9 mouse cellular contexts compared by ENCODE assay signal in the genomic region with DNA sequence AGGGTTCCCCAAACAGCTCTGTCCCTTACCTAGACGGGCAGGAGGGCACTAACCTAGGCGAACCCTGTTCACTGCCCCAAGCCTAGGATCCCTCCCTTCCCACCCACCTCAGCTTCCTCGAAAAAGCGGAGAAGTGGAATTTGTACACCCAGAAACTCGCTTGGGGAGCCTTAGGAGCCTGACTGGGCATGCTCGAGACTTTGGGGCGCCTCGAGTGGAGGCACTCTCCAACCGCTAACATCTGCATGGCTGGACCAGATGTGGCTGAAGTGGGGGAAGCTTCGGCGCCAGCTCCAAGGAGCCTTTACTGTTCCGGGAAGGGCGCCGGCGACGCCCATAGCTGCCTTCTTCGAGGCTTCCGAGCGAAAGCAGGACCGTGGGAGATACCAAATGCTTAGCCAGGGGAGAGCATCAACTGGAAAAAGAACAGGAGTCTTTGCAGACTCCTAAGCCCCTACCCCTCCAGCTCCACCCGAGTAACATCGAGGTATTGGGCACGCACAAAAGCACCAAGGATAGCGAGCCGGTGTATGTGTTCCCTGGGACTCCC. TPM values are rescaled to one million over a fixed set of nuclear protein-coding genes. Genes with fewer than 3 reads are reported as not detected.
DNase-seq lines count a peak whose midpoint lies in the region; ATAC-seq lines count a peak whose summit lies in the region.
"Had no signal": no experiment of that assay in that cellular context is flagged by ENCODE, and none has a peak within 500 bp of the region (broad histone marks: within the 10 kb centered on the region; RNA-seq: fewer than 3 reads in every experiment).

No protein-coding gene starts in this region.

- WGBS in heart, embryonic 16.5 days: 14% methylated on average over 25 of the region's 25 CpGs

- peak overlapping the region; percentile 38 for H3K4me3 ChIP-seq in heart, embryonic 16.5 days (ENCODE audit: low read length)

- H3K27me3 ChIP-seq in heart, embryonic 16.5 days (ENCODE audit: control insufficient read depth, insufficient read depth, low read length): peaks cover 10% of the 10 kb centered on the region
- H3K27me3 ChIP-seq: CH12.LX had no signal

- H3K4me2 ChIP-seq in heart, embryonic 16.5 days (ENCODE audit: low read depth, low read length): peak overlapping the region; percentile 67

- no peaks in the 10 kb centered on the region for H3K36me3 ChIP-seq in heart, embryonic 16.5 days (ENCODE audit: control insufficient read depth, insufficient read depth)

- DNase-seq in heart, adult 11 months: no peak
- peak; percentile 62 to 68 for DNase-seq in cerebellum, postnatal 25 days
- DNase-seq in frontal cortex, postnatal 36 days (ENCODE audit: low spot score in 2 of 2): peak; percentile 26 to 48
- peak; percentile 11 for DNase-seq in left cerebral cortex, postnatal 4 days
- peak; percentile 22 to 40 for DNase-seq in right cerebral cortex, adult 2 months (ENCODE audit: low spot score in 2 of 2)
- DNase-seq in adipocyte (ENCODE audit: low spot score): no peak
- no peak for DNase-seq in urinary bladder, adult 2 months (ENCODE audit: low spot score)

- H3K4me1 ChIP-seq in heart, embryonic 16.5 days (ENCODE audit: control insufficient read depth, insufficient read depth, low read length): 0 out of 2 replicates have a peak, but pooled peaks cover 2% of the 10 kb centered on the region

- H3K9me3 ChIP-seq in heart, embryonic 16.5 days (replicated peaks; ENCODE audit: control insufficient read depth, low read length): no peaks in the 10 kb centered on the region

- intact Hi-C loops in left cerebral cortex, postnatal 4 days (cut with DNase I): no loop called here

- no peak overlapping the region for H3K27ac ChIP-seq in heart, embryonic 16.5 days (ENCODE audit: low read length)

- H3K9ac ChIP-seq in heart, embryonic 16.5 days (ENCODE audit: low read length): no peak overlapping the region

- ATAC-seq in heart, embryonic 16.5 days (replicated peaks; ENCODE audit: extremely low read depth, insufficient read depth, low FRiP score): no peak

RNA-seq across cellular contexts. Expression of gene Tenm1, which starts 1.1 kb away (rescaled TPM):
- 0.03 and 0.24 TPM in 2 replicates for polyA plus RNA-seq in heart, embryonic 16.5 days (2015; fragmentation: Nextera tagmentation; extraction: Ambion mirVana)
- 10 to 100 TPM; 89.8 to 92.8 TPM for total RNA-seq in left cerebral cortex, postnatal 4 days (2021)
- 0.03 and 0.07 TPM in 2 replicates for polyA plus RNA-seq in urinary bladder, adult 2 months (2012; rRNA removed)
- total RNA-seq: CH12.LX had no signal

Comparison
In these comparisons a context has a peak if more than half of its experiments do, and no peak if none do; other contexts are left out.
1. DNase-seq: peak in cerebellum, postnatal 25 days (2 of 2), frontal cortex, postnatal 36 days (2 of 2), left cerebral cortex, postnatal 4 days (single experiment) and right cerebral cortex, adult 2 months (2 of 2); none in heart, adult 11 months (single experiment), adipocyte (single experiment) and urinary bladder, adult 2 months (single experiment).